Comparison of ENCODE assay signal across 8 mouse cellular contexts in the genomic region with DNA sequence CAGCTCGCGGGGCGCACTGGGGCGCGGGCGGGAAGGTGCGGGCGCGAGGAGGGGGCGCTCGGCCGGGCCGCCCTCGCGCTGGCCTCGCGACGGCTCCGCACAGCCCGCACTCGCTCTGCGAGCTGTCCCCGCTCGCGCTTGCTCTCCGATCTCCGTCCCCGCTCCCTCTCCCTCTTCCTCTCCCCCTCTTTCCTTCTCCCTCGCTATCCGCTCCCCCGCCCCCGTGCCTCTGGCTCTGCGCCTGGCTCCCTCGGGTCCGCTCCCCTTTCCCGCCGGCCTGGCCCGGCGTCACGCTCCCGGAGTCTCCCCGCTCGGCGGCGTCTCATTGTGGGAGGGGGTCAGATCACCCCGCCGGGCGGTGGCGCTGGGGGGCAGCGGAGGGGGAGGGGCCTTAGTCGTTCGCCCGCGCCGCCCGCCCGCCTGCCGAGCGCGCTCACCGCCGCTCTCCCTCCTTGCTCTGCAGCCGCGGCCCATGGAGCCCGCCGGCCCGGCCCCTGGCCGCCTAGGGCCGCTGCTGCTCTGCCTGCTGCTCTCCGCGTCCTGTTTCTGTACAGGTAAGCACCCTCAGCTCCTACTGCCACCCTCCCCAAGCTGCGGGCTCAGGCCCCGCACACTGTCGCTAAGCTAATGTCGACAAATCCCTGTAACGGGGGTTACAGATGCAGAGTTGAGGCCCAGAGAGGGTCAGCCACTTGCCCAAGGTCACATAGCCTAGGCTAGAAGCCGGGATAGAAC. TPM values are rescaled to one million over a fixed set of nuclear protein-coding genes. Genes with fewer than 3 reads are reported as not detected.
DNase-seq lines count a peak whose midpoint lies in the region; ATAC-seq and TF ChIP-seq lines count a peak whose summit lies in the region.

No protein-coding gene starts in this region.

- peaks cover 62% of the 10 kb centered on the region for H3K79me2 ChIP-seq in macrophage (ENCODE audit: inconsistent target)

- ATAC-seq in hindbrain, postnatal 0 days: peak; percentile 86
- ATAC-seq in CD4-positive, CD25-positive, alpha-beta regulatory T cell, adult 4 months: no peak

- H3K27me3 ChIP-seq in hindbrain, postnatal 0 days (ENCODE audit: insufficient read depth, low read length): no peaks in the 10 kb centered on the region

- intact Hi-C loops in left cerebral cortex, postnatal 10 days (cut with DNase I): loop anchor here (2.0 to 5.0 kb wide), 2 partner anchors 51 to 91 kb away; no protein-coding TSS in a partner anchor

- no peak for TF ChIP-seq CTCF in cortical plate, adult 2 months (IDR thresholded peaks at IDR 0.05; ENCODE audit: extremely low read depth, insufficient read depth, low read length)
- TF ChIP-seq CTCF in hindbrain, postnatal 0 days (IDR thresholded peaks at IDR 0.05; ENCODE audit: low read depth): no peak

- H3K36me3 ChIP-seq in hindbrain, postnatal 0 days (ENCODE audit: insufficient read depth, low read length): no peaks in the 10 kb centered on the region
- peaks cover 14% of the 10 kb centered on the region; the same call in 1 of the 2 replicates for H3K36me3 ChIP-seq in macrophage (ENCODE audit: inconsistent target)

- TF ChIP-seq POLR2A in cortical plate, adult 2 months (IDR thresholded peaks at IDR 0.05; ENCODE audit: extremely low read depth, insufficient read depth, low read length): peak; percentile 79

- peak overlapping the region; percentile 71 for H3K4me2 ChIP-seq in hindbrain, postnatal 0 days (ENCODE audit: low read depth, low read length)

- peak overlapping the region; percentile 86 for H3K9ac ChIP-seq in hindbrain, postnatal 0 days (replicated peaks; ENCODE audit: low read length)

- peak overlapping the region; percentile 98 for H3K4me3 ChIP-seq in cortical plate, adult 2 months (ENCODE audit: insufficient read depth, low read length)
- peak overlapping the region; percentile 78 for H3K4me3 ChIP-seq in hindbrain, postnatal 0 days (ENCODE audit: low read length)
- H3K4me3 ChIP-seq in macrophage (ENCODE audit: inconsistent target): peak overlapping the region; percentile 78

- H3K4me1 ChIP-seq in cortical plate, adult 2 months (ENCODE audit: control insufficient read depth, insufficient read depth, low read length): peaks cover 13% of the 10 kb centered on the region
- peaks cover 7% of the 10 kb centered on the region for H3K4me1 ChIP-seq in hindbrain, postnatal 0 days (ENCODE audit: insufficient read depth, low read length)

- H3K27ac ChIP-seq in cortical plate, adult 2 months (ENCODE audit: insufficient read depth, low read length): peak overlapping the region; percentile 99
- peak overlapping the region; percentile 84 for H3K27ac ChIP-seq in hindbrain, postnatal 0 days
- H3K27ac ChIP-seq in macrophage: peak overlapping the region; percentile 100

- 2% methylated on average over 56 of the region's 77 CpGs for WGBS in hindbrain, postnatal 0 days
- 2% methylated on average over 31 of the region's 77 CpGs for whole genome bisulfite sequencing in macrophage (ENCODE audit: missing documents)

- no peaks in the 10 kb centered on the region for H3K9me3 ChIP-seq in hindbrain, postnatal 0 days (ENCODE audit: low read length)

- peak; percentile 75 for DNase-seq in adrenal gland, adult 8-10 months
- peak; percentile 84 for DNase-seq in gastrocnemius, postnatal 10 days
- peak; percentile 84 for DNase-seq in hindbrain, postnatal 0 days (ENCODE audit: low spot score)
- DNase-seq in left cerebral cortex, postnatal 10 days (ENCODE audit: extremely low spot score in 1 of 2, low spot score in 2 of 2): peak; percentile 83 to 92
- DNase-seq in right cerebral cortex, postnatal 4 days: peak; percentile 84

RNA-seq across cellular contexts. Expression of gene Sirpa, which starts 0.7 kb away (rescaled TPM):
- 10 to 100 TPM; 58.4 to 75.6 (median 70.1) TPM for total RNA-seq in adrenal gland, adult 8-10 months (2022)
- 314 and 333 TPM in 2 replicates for polyA plus RNA-seq in cortical plate, adult 2 months (2012; rRNA removed)
- 10 to 100 TPM; 17.2 to 29.1 TPM for total RNA-seq in gastrocnemius, postnatal 10 days (2021)
- 87.7 and 135 TPM in 2 replicates for total RNA-seq in hindbrain, postnatal 0 days (2014; rRNA removed)
- polyA plus RNA-seq in hindbrain, postnatal 0 days (2015; fragmentation: Nextera tagmentation; extraction: Ambion mirVana): 35.8 and 37.1 TPM in 2 replicates
- total RNA-seq in left cerebral cortex, postnatal 10 days (2021): 100 to 1,000 TPM; 289 to 299 TPM
- 1,000 to 10,000 TPM in 25 of 26 experiments, 100 to 1,000 TPM in 1; 486 to 5,251 (median 2,764) TPM for total RNA-seq in macrophage (2018; cell fraction: chromatin; rRNA removed)
- 1,000 to 10,000 TPM; 1,654 to 2,625 (median 2,091) TPM for total RNA-seq in macrophage (2018; cell fraction: cytosol; rRNA removed)
- total RNA-seq in macrophage (2018; cell fraction: nucleus; rRNA removed): 1,000 to 10,000 TPM in 25 of 26 experiments, 100 to 1,000 TPM in 1; 968 to 4,930 (median 3,847) TPM
- polyA plus RNA-seq in macrophage (2018): 1,368 to 2,259 TPM (median 1,677 TPM) in 3 replicates
- under 1 TPM; 0.22 to 0.86 TPM for polyA plus RNA-seq in CD4-positive, CD25-positive, alpha-beta regulatory T cell, adult 4 months (2017; shearing (Covaris generic))

RNA-seq across cellular contexts. Expression of gene F830045P16Rik, which starts 56.9 kb away (rescaled TPM):
- total RNA-seq in adrenal gland, adult 8-10 months (2022): not detected
- polyA plus RNA-seq in cortical plate, adult 2 months (2012; rRNA removed): 0.08 TPM in 1 of 2 replicates, not detected in the other
- total RNA-seq in gastrocnemius, postnatal 10 days (2021): under 1 TPM in 1 of 2 experiments, not detected in 1; 0.12 TPM
- not detected in 2 replicates for total RNA-seq in hindbrain, postnatal 0 days (2014; rRNA removed)
- not detected in 2 replicates for polyA plus RNA-seq in hindbrain, postnatal 0 days (2015; fragmentation: Nextera tagmentation; extraction: Ambion mirVana)
- total RNA-seq in left cerebral cortex, postnatal 10 days (2021): under 1 TPM; 0.24 to 0.30 TPM
- 1 to 10 TPM in 7 of 26 experiments, under 1 TPM in 14, not detected in 5; 0.25 to 2.4 (median 0.87) TPM for total RNA-seq in macrophage (2018; cell fraction: chromatin; rRNA removed)
- 1 to 10 TPM in 12 of 26 experiments, under 1 TPM in 14; 0.43 to 2.0 (median 0.90) TPM for total RNA-seq in macrophage (2018; cell fraction: cytosol; rRNA removed)
- 1 to 10 TPM in 14 of 26 experiments, under 1 TPM in 8, not detected in 4; 0.42 to 3.2 (median 1.1) TPM for total RNA-seq in macrophage (2018; cell fraction: nucleus; rRNA removed)
- polyA plus RNA-seq in macrophage (2018): 0.26 to 1.1 TPM (median 0.55 TPM) in 3 replicates
- polyA plus RNA-seq in CD4-positive, CD25-positive, alpha-beta regulatory T cell, adult 4 months (2017; shearing (Covaris generic)): not detected
